Mouse (Mus musculus) myocyte (in vitro differentiated cells): ENCODE results near the gene Tmprss2.

ENCODE experiments used
- POLR2A ChIP-seq: IDR thresholded peaks from one replicate; pipeline ENCODE4 v1.6.1; 2011; ENCODE audit warnings: low read depth, mild to moderate bottlenecking, control low read depth, moderate library complexity; ENCODE audit not compliant: insufficient read length
- POLR2AphosphoS2 ChIP-seq: IDR thresholded peaks from one replicate; pipeline ENCODE4 v1.6.1; 2011; ENCODE audit warnings: low read depth, control low read depth; ENCODE audit not compliant: insufficient read length

DNA sequence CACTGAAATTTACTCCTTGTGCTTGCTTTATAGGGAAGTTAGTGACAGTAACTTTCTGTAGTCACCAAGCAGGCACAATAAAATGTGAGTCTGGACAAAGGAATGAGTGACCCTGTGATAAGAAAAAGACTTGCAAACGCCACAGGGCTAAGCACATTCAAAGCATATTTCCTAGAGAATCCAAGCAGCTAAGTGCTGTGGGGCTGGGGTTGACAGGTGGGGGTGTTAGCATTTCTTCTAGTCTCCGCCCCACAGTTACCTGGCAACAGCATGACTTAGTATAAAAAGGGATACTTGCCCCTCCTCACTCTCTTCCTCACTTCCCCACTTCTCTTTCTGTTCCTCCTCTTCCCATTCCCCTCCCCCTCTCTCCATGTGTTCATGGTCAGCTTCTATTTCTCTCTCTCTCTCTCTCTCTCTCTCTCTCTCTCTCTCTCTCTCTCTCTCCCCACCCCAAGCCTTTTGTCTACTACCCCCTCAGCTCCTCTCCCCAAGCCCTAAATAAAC, 11.4 kb upstream of the Tmprss2 start:
- no peak for TF ChIP-seq POLR2A
- TF ChIP-seq POLR2AphosphoS2 = no peak
